In the genomic region with DNA sequence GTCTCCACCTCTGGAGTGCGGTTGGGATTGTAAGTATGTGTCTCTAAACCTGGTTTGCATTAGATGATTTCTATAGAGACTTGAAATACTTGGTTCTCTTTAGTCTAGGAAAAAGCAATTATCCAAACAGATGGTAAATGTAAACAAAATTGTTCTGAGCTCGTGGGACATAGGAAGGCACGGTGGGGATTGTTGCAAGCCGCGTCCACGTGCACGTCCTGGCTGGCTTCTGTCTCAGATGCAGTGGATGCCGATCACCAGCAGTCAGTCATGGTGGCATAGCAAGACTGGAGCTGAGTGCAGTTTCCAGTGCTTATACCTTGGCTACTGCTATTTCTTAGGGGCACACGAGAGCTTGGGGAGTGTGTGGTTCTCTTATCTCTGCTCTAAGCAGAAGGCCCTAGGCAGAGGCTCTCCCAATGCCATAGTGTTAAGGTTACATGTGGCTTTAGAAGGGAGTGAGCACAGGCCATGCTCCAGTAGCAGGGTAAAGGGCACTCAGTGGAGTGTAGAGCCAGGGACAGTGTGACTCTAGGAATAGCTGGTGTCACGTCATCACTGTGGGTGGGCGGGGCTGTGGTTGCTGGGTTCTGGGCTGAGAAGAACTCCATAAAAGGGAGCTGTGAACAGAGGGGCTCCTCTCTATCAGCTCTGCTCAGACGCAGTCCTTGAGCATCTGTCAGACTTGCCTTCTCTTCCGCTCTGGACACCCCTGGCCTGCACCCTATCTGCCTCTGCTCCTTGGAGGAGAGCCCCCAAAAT, we compare ENCODE assay signal across 16 mouse cellular contexts. TPM values are rescaled to one million over a fixed set of nuclear protein-coding genes. Genes with fewer than 3 reads are reported as not detected.
DNase-seq lines count a peak whose midpoint lies in the region; ATAC-seq and TF ChIP-seq lines count a peak whose summit lies in the region.
"Had no signal": no experiment of that assay in that cellular context is flagged by ENCODE, and none has a peak within 500 bp of the region (broad histone marks: within the 10 kb centered on the region; RNA-seq: fewer than 3 reads in every experiment).

No protein-coding gene starts in this region.

- WGBS in kidney, adult 2 months, result 87% methylated on average over 13 of the region's 13 CpGs
- 52% methylated on average over 13 of the region's 13 CpGs for WGBS in heart, embryonic 16.5 days

- H3K27ac ChIP-seq in kidney, adult 2 months (ENCODE audit: insufficient read depth, low read depth, low read length), result no peak overlapping the region
- H3K27ac ChIP-seq in heart, embryonic 16.5 days (ENCODE audit: low read length), result peak overlapping the region; percentile 82
- H3K27ac ChIP-seq: embryonic facial prominence, embryonic 12.5 days had no signal

- H3K36me3 ChIP-seq in kidney, adult 2 months (ENCODE audit: control insufficient read depth, insufficient read depth, low read length), result no peaks in the 10 kb centered on the region
- H3K36me3 ChIP-seq in heart, embryonic 16.5 days (ENCODE audit: control insufficient read depth, insufficient read depth), result peaks cover 2% of the 10 kb centered on the region; the same call in 1 of the 2 replicates
- H3K36me3 ChIP-seq: embryonic facial prominence, embryonic 12.5 days had no signal

- H3K4me2 ChIP-seq in heart, embryonic 16.5 days (ENCODE audit: low read depth, low read length), result no peak overlapping the region
- H3K4me2 ChIP-seq: embryonic facial prominence, embryonic 12.5 days had no signal

- no peak overlapping the region; the same call in 1 of the 2 replicates for H3K9ac ChIP-seq in heart, embryonic 16.5 days (ENCODE audit: low read length)
- H3K9ac ChIP-seq: embryonic facial prominence, embryonic 12.5 days; forebrain, postnatal 0 days had no signal

- no peak overlapping the region for H3K4me3 ChIP-seq in kidney, adult 2 months (ENCODE audit: insufficient read depth, low read depth, low read length)
- H3K4me3 ChIP-seq in heart, embryonic 16.5 days (ENCODE audit: low read length), result no peak overlapping the region
- H3K4me3 ChIP-seq: embryonic facial prominence, embryonic 12.5 days had no signal

- no peaks in the 10 kb centered on the region for H3K27me3 ChIP-seq in kidney, adult 2 months (replicated peaks; ENCODE audit: control insufficient read depth, insufficient read depth, low read length)
- no peaks in the 10 kb centered on the region for H3K27me3 ChIP-seq in heart, embryonic 16.5 days (ENCODE audit: control insufficient read depth, insufficient read depth, low read length)
- H3K27me3 ChIP-seq: embryonic facial prominence, embryonic 12.5 days had no signal

- no peak for TF ChIP-seq CTCF in kidney, adult 2 months (conservative IDR thresholded peaks at IDR 0.05; ENCODE audit: insufficient read depth, insufficient read length, low read depth, low read length)

- no peak for TF ChIP-seq POLR2A in kidney, adult 2 months (IDR thresholded peaks at IDR 0.05; ENCODE audit: low read depth, low read length)

- peak; percentile 21 for DNase-seq in kidney, adult 2 months
- no peak for DNase-seq in kidney, postnatal 10 days
- DNase-seq in MEL-GATA-1-ER (ENCODE audit: extremely low read depth, low read depth) (peak; percentile 81), MN1 (ENCODE audit: low spot score) (no peak)
- DNase-seq in lung, postnatal 10 days, result peak; percentile 56
- no peak for DNase-seq in frontal cortex, adult 2 months (ENCODE audit: extremely low spot score in 1 of 2, low spot score in 1 of 2)
- DNase-seq: adrenal gland, postnatal 10 days; cerebellum, adult 11-12 months; forebrain, postnatal 0 days; kidney, adult 11 months; layer of hippocampus, postnatal 36 days had no signal

- no peaks in the 10 kb centered on the region for H3K9me3 ChIP-seq in heart, embryonic 16.5 days (replicated peaks; ENCODE audit: control insufficient read depth, low read length)
- H3K9me3 ChIP-seq: embryonic facial prominence, embryonic 12.5 days had no signal

- H3K4me1 ChIP-seq in kidney, adult 2 months (ENCODE audit: control insufficient read depth, insufficient read depth, low read length), result no peaks in the 10 kb centered on the region
- peaks cover 28% of the 10 kb centered on the region for H3K4me1 ChIP-seq in heart, embryonic 16.5 days (ENCODE audit: control insufficient read depth, insufficient read depth, low read length)
- H3K4me1 ChIP-seq: embryonic facial prominence, embryonic 12.5 days had no signal

- ATAC-seq in heart, embryonic 16.5 days (replicated peaks; ENCODE audit: extremely low read depth, insufficient read depth, low FRiP score), result peak; percentile 89
- ATAC-seq in erythroblast, adult 5-6 weeks (replicated peaks; ENCODE audit: low FRiP score, poor library complexity, severe bottlenecking), result no peak
- ATAC-seq: forebrain, postnatal 0 days had no signal

RNA-seq across cellular contexts. Expression of gene Kcnj5, which starts 8.6 kb away (rescaled TPM):
- polyA plus RNA-seq in kidney, adult 2 months (2012; rRNA removed), result 0.81 and 0.84 TPM in 2 replicates
- polyA plus RNA-seq in heart, embryonic 16.5 days (2015; fragmentation: Nextera tagmentation; extraction: Ambion mirVana), result 29.6 and 30.1 TPM in 2 replicates
- 0.19 TPM in 1 of 2 replicates, not detected in the other for total RNA-seq in erythroblast, adult 5-6 weeks (2015; ENCODE audit: low replicate concordance)
- 0.43 and 1.5 TPM in 2 replicates for total RNA-seq in erythroblast, adult 5-6 weeks (2017; ENCODE audit: low replicate concordance)
- polyA plus RNA-seq in frontal cortex, adult 2 months (2012; rRNA removed), result 0.18 and 0.29 TPM in 2 replicates

RNA-seq across cellular contexts. Expression of gene Kcnj1, which starts 36.7 kb away (rescaled TPM):
- polyA plus RNA-seq in kidney, adult 2 months (2012; rRNA removed), result 76.0 and 79.1 TPM in 2 replicates
- 0.07 TPM in 1 of 2 replicates, not detected in the other for polyA plus RNA-seq in heart, embryonic 16.5 days (2015; fragmentation: Nextera tagmentation; extraction: Ambion mirVana)
- not detected in 2 replicates for total RNA-seq in erythroblast, adult 5-6 weeks (2015; ENCODE audit: low replicate concordance)
- not detected in 2 replicates for total RNA-seq in erythroblast, adult 5-6 weeks (2017; ENCODE audit: low replicate concordance)
- polyA plus RNA-seq in frontal cortex, adult 2 months (2012; rRNA removed), result not detected in 2 replicates
- total RNA-seq: adrenal gland, postnatal 10 days; forebrain, postnatal 0 days; heart, postnatal 14 days; layer of hippocampus, postnatal 36 days had no signal
- polyA plus RNA-seq: embryonic facial prominence, embryonic 12.5 days; forebrain, postnatal 0 days; limb, embryonic 14.5 days had no signal

Comparison
In these comparisons a context has a peak if more than half of its experiments do, and no peak if none do; other contexts are left out.
1. DNase-seq: peak in kidney, adult 2 months (single experiment), MEL-GATA-1-ER (single experiment) and lung, postnatal 10 days (single experiment); none in kidney, postnatal 10 days (single experiment), MN1 (single experiment) and frontal cortex, adult 2 months (0 of 2).
2. RNA of gene Kcnj5, which starts 8.6 kb away (polyA plus RNA-seq): 29.6 to 30.1 TPM in heart, embryonic 16.5 days; 0.81 to 0.84 TPM in kidney, adult 2 months and 0.18 to 0.29 TPM in frontal cortex, adult 2 months; every median in the first group is over 10 times any median in the second.
3. RNA of gene Kcnj1, which starts 36.7 kb away (polyA plus RNA-seq): 76.0 to 79.1 TPM in kidney, adult 2 months; 0.07 TPM in heart, embryonic 16.5 days and not detected in frontal cortex, adult 2 months; every median in the first group is over 10 times any median in the second.